Comparison of ENCODE assay signal across 8 mouse cellular contexts in genomic region chr2:73495617-73496328, GRCm38 (mm10). TPM values are rescaled to one million over a fixed set of nuclear protein-coding genes. Genes with fewer than 3 reads are reported as not detected.
DNase-seq lines count a peak whose midpoint lies in the region; TF ChIP-seq lines count a peak whose summit lies in the region.

No protein-coding gene starts in this region.

- intact Hi-C loops in gastrocnemius, adult 2 months (cut with DNase I) = no loop called here
- intact Hi-C loops in gastrocnemius, postnatal 14 days (cut with DNase I; ENCODE audit: low total_unique reads) = no loop called here
- intact Hi-C loops in heart, adult 2 months (cut with DNase I) = no loop called here
- intact Hi-C loops in left cerebral cortex, postnatal 25 days (cut with DNase I) = no loop called here

- peaks cover 29% of the 10 kb centered on the region for H3K4me1 ChIP-seq in heart, adult 2 months (ENCODE audit: control insufficient read depth, insufficient read depth, low read length)

- H3K27ac ChIP-seq in gastrocnemius, adult 2 months = peak overlapping the region; percentile 79
- peak overlapping the region; percentile 75 for H3K27ac ChIP-seq in heart, adult 2 months

- H3K27me3 ChIP-seq in heart, adult 2 months (ENCODE audit: control insufficient read depth, insufficient read depth, low read length) = no peaks in the 10 kb centered on the region

- peak overlapping the region; percentile 25; the same call in 1 of the 2 replicates for H3K9ac ChIP-seq in heart, adult 2 months (ENCODE audit: low read depth, low read length)

- H3K36me3 ChIP-seq in heart, adult 2 months (ENCODE audit: control insufficient read depth, insufficient read depth, low read length) = peaks cover 11% of the 10 kb centered on the region

- TF ChIP-seq EP300 in heart, adult 2 months (IDR thresholded peaks at IDR 0.05; ENCODE audit: insufficient read depth, low read depth, low read length) = peak; percentile 61; the same call in 1 of the 2 replicates

- H3K4me3 ChIP-seq in gastrocnemius, adult 2 months = peak overlapping the region; percentile 36
- peak overlapping the region; percentile 16; the same call in 1 of the 2 replicates for H3K4me3 ChIP-seq in heart, adult 2 months

- WGBS in heart, adult 2 months = 23% methylated on average over 16 of the region's 16 CpGs

- DNase-seq in gastrocnemius, adult 2 months = peak; percentile 52
- DNase-seq in gastrocnemius, postnatal 14 days = no peak
- peak; percentile 62 to 75 for DNase-seq in heart, adult 2 months
- peak; percentile 31 to 53 for DNase-seq in kidney, postnatal 36 days
- peak; percentile 78 for DNase-seq in mesoderm, embryonic 11.5 days (ENCODE audit: low read depth, low spot score)
- DNase-seq in layer of hippocampus, adult 9-11 months = no peak
- DNase-seq in left cerebral cortex, postnatal 25 days (ENCODE audit: low spot score in 2 of 2) = no peak
- no peak for DNase-seq in cerebellum, postnatal 14 days

- peaks cover 2% of the 10 kb centered on the region; the same call in 1 of the 2 replicates for H3K79me2 ChIP-seq in heart, adult 2 months (replicated peaks; ENCODE audit: control insufficient read depth, insufficient read depth, low read length)

- TF ChIP-seq CTCF in gastrocnemius, adult 2 months (IDR thresholded peaks at IDR 0.05) = no peak
- TF ChIP-seq CTCF in heart, adult 2 months (IDR thresholded peaks at IDR 0.05) = no peak

- no peak for TF ChIP-seq POLR2A in heart, adult 2 months (IDR thresholded peaks at IDR 0.05; ENCODE audit: insufficient read depth, low read depth, low read length)

RNA-seq across cellular contexts. Expression of gene Wipf1, which starts 33.8 kb away (rescaled TPM):
- total RNA-seq in gastrocnemius, adult 2 months (2021) = 10 to 100 TPM in 1 of 2 experiments, 1 to 10 TPM in 1; 7.0 to 11.7 TPM
- 10 to 100 TPM; 17.4 to 19.8 TPM for total RNA-seq in gastrocnemius, postnatal 14 days (2021)
- total RNA-seq in heart, adult 2 months (2021) = 10 to 100 TPM; 12.9 to 17.0 TPM
- polyA plus RNA-seq in heart, adult 2 months (2012; rRNA removed) = 6.0 and 6.6 TPM in 2 replicates
- total RNA-seq in left cerebral cortex, postnatal 25 days (2021) = 1 to 10 TPM; 7.0 to 8.4 TPM

Comparison
In these comparisons a context has a peak if more than half of its experiments do, and no peak if none do; other contexts are left out.
1. DNase-seq: peak in gastrocnemius, adult 2 months (single experiment), heart, adult 2 months (2 of 2), kidney, postnatal 36 days (2 of 2) and mesoderm, embryonic 11.5 days (single experiment); none in gastrocnemius, postnatal 14 days (single experiment), layer of hippocampus, adult 9-11 months (single experiment), left cerebral cortex, postnatal 25 days (0 of 2) and cerebellum, postnatal 14 days (0 of 2).